Comparison of ENCODE assay signal across 12 mouse cellular contexts in genomic region chr4:138246756-138247665, GRCm38 (mm10). TPM values are rescaled to one million over a fixed set of nuclear protein-coding genes. Genes with fewer than 3 reads are reported as not detected.
DNase-seq lines count a peak whose midpoint lies in the region; ATAC-seq lines count a peak whose summit lies in the region.
"Had no signal": no experiment of that assay in that cellular context is flagged by ENCODE, and none has a peak within 500 bp of the region (broad histone marks: within the 10 kb centered on the region; RNA-seq: fewer than 3 reads in every experiment).

No protein-coding gene starts in this region.

- peaks cover 29% of the 10 kb centered on the region for H3K4me1 ChIP-seq in kidney, embryonic 15.5 days
- H3K4me1 ChIP-seq in forebrain, embryonic 15.5 days = peaks cover 23% of the 10 kb centered on the region

- no peak overlapping the region for H3K4me2 ChIP-seq in kidney, embryonic 15.5 days
- no peak overlapping the region for H3K4me2 ChIP-seq in forebrain, embryonic 15.5 days (replicated peaks)
- H3K4me2 ChIP-seq: liver, embryonic 13.5 days had no signal

- no peak overlapping the region for H3K9ac ChIP-seq in kidney, embryonic 15.5 days
- no peak overlapping the region for H3K9ac ChIP-seq in forebrain, embryonic 15.5 days (replicated peaks)
- H3K9ac ChIP-seq: liver, embryonic 13.5 days had no signal

- no peak for ATAC-seq in kidney, embryonic 15.5 days (replicated peaks; ENCODE audit: low FRiP score)
- no peak for ATAC-seq in forebrain, embryonic 15.5 days (replicated peaks)
- ATAC-seq: activated CD4-positive, CD25-positive, alpha-beta regulatory T cell, adult 4 months had no signal

- no peak overlapping the region for H3K4me3 ChIP-seq in kidney, embryonic 15.5 days (replicated peaks)
- H3K4me3 ChIP-seq in forebrain, embryonic 15.5 days = no peak overlapping the region
- H3K4me3 ChIP-seq: liver, embryonic 13.5 days had no signal

- peak; percentile 32 for DNase-seq in adrenal gland, postnatal 14 days
- no peak for DNase-seq in adrenal gland, adult 8-10 months
- DNase-seq in CD4-positive helper T cell, adult 2 months (ENCODE audit: low read depth, low spot score) = peak; percentile 23
- peak; percentile 45 to 62 for DNase-seq in frontal cortex, postnatal 25 days (ENCODE audit: low spot score in 2 of 2)
- peak; percentile 70 to 71 for DNase-seq in left cerebral cortex, postnatal 10 days (ENCODE audit: extremely low spot score in 1 of 2, low spot score in 2 of 2)
- DNase-seq in spleen, postnatal 4 days (ENCODE audit: low spot score in 2 of 2) = no peak
- DNase-seq: gastrocnemius, postnatal 10 days; kidney, adult 11 months; liver, embryonic 13.5 days had no signal

- no peaks in the 10 kb centered on the region for H3K9me3 ChIP-seq in kidney, embryonic 15.5 days (replicated peaks)
- no peaks in the 10 kb centered on the region for H3K9me3 ChIP-seq in forebrain, embryonic 15.5 days
- H3K9me3 ChIP-seq: liver, embryonic 13.5 days had no signal

- WGBS in kidney, embryonic 15.5 days = 66% methylated on average over 27 of the region's 27 CpGs
- 70% methylated on average over 27 of the region's 27 CpGs for WGBS in forebrain, embryonic 15.5 days

- peaks cover 23% of the 10 kb centered on the region for H3K27me3 ChIP-seq in kidney, embryonic 15.5 days
- no peaks in the 10 kb centered on the region; the same call in 1 of the 2 replicates for H3K27me3 ChIP-seq in forebrain, embryonic 15.5 days

- intact Hi-C loops in left cerebral cortex, postnatal 10 days (cut with DNase I) = no loop called here

- peaks cover 60% of the 10 kb centered on the region for H3K36me3 ChIP-seq in kidney, embryonic 15.5 days
- peaks cover 56% of the 10 kb centered on the region for H3K36me3 ChIP-seq in forebrain, embryonic 15.5 days

- H3K27ac ChIP-seq in kidney, embryonic 15.5 days = no peak overlapping the region
- no peak overlapping the region; the same call in 1 of the 2 replicates for H3K27ac ChIP-seq in forebrain, embryonic 15.5 days (replicated peaks)
- H3K27ac ChIP-seq: liver, embryonic 13.5 days had no signal

RNA-seq across cellular contexts. Expression of gene Sh2d5, which starts 3.2 kb away (rescaled TPM):
- 1.8 and 2.0 TPM in 2 replicates for total RNA-seq in adrenal gland, postnatal 14 days (2021)
- 1 to 10 TPM; 2.5 to 4.7 (median 3.4) TPM for total RNA-seq in adrenal gland, adult 8-10 months (2022)
- total RNA-seq in left cerebral cortex, postnatal 10 days (2021) = 10 to 100 TPM; 21.1 to 22.0 TPM
- 0.42 and 0.77 TPM in 2 replicates for polyA plus RNA-seq in kidney, embryonic 15.5 days (2015; fragmentation: Nextera tagmentation; extraction: Ambion mirVana)
- polyA plus RNA-seq in forebrain, embryonic 15.5 days (2015; fragmentation: Nextera tagmentation; extraction: Ambion mirVana) = 5.9 and 6.8 TPM in 2 replicates

RNA-seq across cellular contexts. Expression of gene Kif17, which starts 3.2 kb away (rescaled TPM):
- 3.6 and 3.8 TPM in 2 replicates for total RNA-seq in adrenal gland, postnatal 14 days (2021)
- 1 to 10 TPM; 3.1 to 6.3 (median 4.0) TPM for total RNA-seq in adrenal gland, adult 8-10 months (2022)
- 10 to 100 TPM; 15.1 to 15.4 TPM for total RNA-seq in left cerebral cortex, postnatal 10 days (2021)
- polyA plus RNA-seq in kidney, embryonic 15.5 days (2015; fragmentation: Nextera tagmentation; extraction: Ambion mirVana) = 1.6 and 2.0 TPM in 2 replicates
- 1.4 and 1.6 TPM in 2 replicates for polyA plus RNA-seq in forebrain, embryonic 15.5 days (2015; fragmentation: Nextera tagmentation; extraction: Ambion mirVana)
- polyA plus RNA-seq: activated CD4-positive, CD25-positive, alpha-beta regulatory T cell, adult 4 months had no signal

RNA-seq across cellular contexts. Expression of gene Hp1bp3, which starts 30.9 kb away (rescaled TPM):
- 164 and 180 TPM in 2 replicates for total RNA-seq in adrenal gland, postnatal 14 days (2021)
- 100 to 1,000 TPM; 228 to 267 (median 252) TPM for total RNA-seq in adrenal gland, adult 8-10 months (2022)
- 100 to 1,000 TPM; 153 to 154 TPM for total RNA-seq in left cerebral cortex, postnatal 10 days (2021)
- polyA plus RNA-seq in kidney, embryonic 15.5 days (2015; fragmentation: Nextera tagmentation; extraction: Ambion mirVana) = 155 and 161 TPM in 2 replicates
- polyA plus RNA-seq in forebrain, embryonic 15.5 days (2015; fragmentation: Nextera tagmentation; extraction: Ambion mirVana) = 261 and 262 TPM in 2 replicates

RNA-seq across cellular contexts. Expression of gene Ddost, which starts 57.5 kb away (rescaled TPM):
- 113 and 115 TPM in 2 replicates for total RNA-seq in adrenal gland, postnatal 14 days (2021)
- 100 to 1,000 TPM; 138 to 154 (median 143) TPM for total RNA-seq in adrenal gland, adult 8-10 months (2022)
- total RNA-seq in left cerebral cortex, postnatal 10 days (2021) = 100 to 1,000 TPM; 112 to 114 TPM
- polyA plus RNA-seq in kidney, embryonic 15.5 days (2015; fragmentation: Nextera tagmentation; extraction: Ambion mirVana) = 365 and 386 TPM in 2 replicates
- polyA plus RNA-seq in forebrain, embryonic 15.5 days (2015; fragmentation: Nextera tagmentation; extraction: Ambion mirVana) = 178 and 183 TPM in 2 replicates

Comparison
In these comparisons a context has a peak if more than half of its experiments do, and no peak if none do; other contexts are left out.
1. DNase-seq: peak in adrenal gland, postnatal 14 days (single experiment), CD4-positive helper T cell, adult 2 months (single experiment), frontal cortex, postnatal 25 days (2 of 2) and left cerebral cortex, postnatal 10 days (2 of 2); none in adrenal gland, adult 8-10 months (single experiment) and spleen, postnatal 4 days (0 of 2).